Mouse (Mus musculus): ENCODE results near the gene Cgrrf1. TPM values are rescaled to one million over a fixed set of nuclear protein-coding genes. Genes with fewer than 3 reads are reported as not detected.
A peak's percentile ranks its signal among the peaks of the same experiment; 100 is the strongest.

The Cgrrf1 gene
- polyA plus RNA-seq, 1 experiment from 2014 or later = 35.0 TPM

DNA sequence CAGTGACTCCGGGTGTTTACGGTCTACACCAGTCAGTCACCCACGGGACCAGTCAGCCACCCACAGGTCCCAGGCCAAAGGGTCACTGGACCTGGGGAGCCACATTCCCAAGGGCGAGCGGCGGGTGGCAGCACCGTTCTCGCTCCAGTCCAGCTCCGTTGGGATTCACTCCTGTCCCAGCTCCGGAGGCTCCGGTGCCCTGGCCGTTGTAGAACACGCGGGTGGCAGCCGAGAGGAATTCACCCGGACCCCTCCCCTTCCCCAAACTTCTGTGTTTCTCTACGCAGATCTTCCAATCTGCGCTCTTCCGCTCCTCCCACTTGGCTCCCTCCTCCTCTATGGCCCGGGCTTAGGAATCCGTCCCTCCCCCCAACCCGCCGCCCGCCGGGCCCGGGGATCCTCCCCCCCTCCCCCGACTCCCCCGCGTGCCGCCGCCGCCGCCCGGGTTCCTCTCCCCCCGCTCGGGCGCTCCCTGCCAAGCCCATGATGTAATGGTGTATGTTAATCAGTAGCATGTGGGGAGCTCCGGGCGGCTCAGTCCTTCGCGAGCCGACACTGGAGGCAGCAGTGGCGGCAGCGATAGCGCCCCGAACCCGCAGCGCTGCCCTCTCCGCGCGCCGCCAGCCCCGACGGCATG, 50.6 kb downstream of the Cgrrf1 start, which contains the start of gene Samd4:
Samd4 (plus strand) TSS at position 424 of the 637 bp plus-strand sequence.
- H3K36me3 ChIP-seq (ENCODE audit: control insufficient read depth, insufficient read depth, low read length) = no peaks in the 10 kb centered on the region
- H3K4me3 ChIP-seq (ENCODE audit: low read depth, low read length) = peak within 1 kb of the TSS; percentile 65
- peak within 1 kb of the TSS; percentile 74 for H3K9ac ChIP-seq (ENCODE audit: low read depth, low read length)
- H3K4me1 ChIP-seq (replicated peaks; ENCODE audit: control insufficient read depth, insufficient read depth, low read length) = peaks cover 13% of the 10 kb centered on the region
- ATAC-seq (ENCODE audit: low FRiP score) (peak; percentile 72), DNase-seq (ENCODE audit: low spot score) (peak; percentile 78)
- H3K27me3 ChIP-seq (ENCODE audit: control insufficient read depth, insufficient read depth, low read length) = no peaks in the 10 kb centered on the region
- peak within 1 kb of the TSS; percentile 94 for H3K4me2 ChIP-seq (replicated peaks; ENCODE audit: low read depth, low read length)
- WGBS = under 1% methylated on average over 28 of the region's 54 CpGs
- H3K27ac ChIP-seq (ENCODE audit: low read depth, low read length) = peak within 1 kb of the TSS; percentile 67; the same call in 1 of the 2 replicates
- H3K9me3 ChIP-seq (ENCODE audit: control insufficient read depth, low read length) = no peaks in the 10 kb centered on the region

- H3K4me1 ChIP-seq (replicated peaks; ENCODE audit: control insufficient read depth, insufficient read depth, low read length) = peaks cover 13% of the 10 kb centered on the region
- no peaks in the 10 kb centered on the region for H3K9me3 ChIP-seq (ENCODE audit: control insufficient read depth, low read length)
- WGBS = under 1% methylated on average over 56 of the region's 70 CpGs
- H3K27me3 ChIP-seq (ENCODE audit: control insufficient read depth, insufficient read depth, low read length) = no peaks in the 10 kb centered on the region
- peak overlapping the region; percentile 65 for H3K4me3 ChIP-seq (ENCODE audit: low read depth, low read length)
- peak; percentile 38 for ATAC-seq (ENCODE audit: low FRiP score)
- peak overlapping the region; percentile 74 for H3K9ac ChIP-seq (ENCODE audit: low read depth, low read length)
- H3K27ac ChIP-seq (ENCODE audit: low read depth, low read length) = peak overlapping the region; percentile 67; the same call in 1 of the 2 replicates
- peak; percentile 76 for DNase-seq (ENCODE audit: low spot score)
- H3K4me2 ChIP-seq (replicated peaks; ENCODE audit: low read depth, low read length) = peak overlapping the region; percentile 94
- no peaks in the 10 kb centered on the region for H3K36me3 ChIP-seq (ENCODE audit: control insufficient read depth, insufficient read depth, low read length)
Observed at GRCm38 (mm10) chr14:46883068-46883870, 51.3 kb downstream of the Cgrrf1 start.

GRCm38 (mm10) chr14:46883871-46884441, 52.0 kb downstream of the Cgrrf1 start:
- peak; percentile 17; the same call in 1 of the 2 replicates for ATAC-seq (ENCODE audit: low FRiP score)
- Histone ChIP-seq H3K4me1 (replicated peaks; ENCODE audit: control insufficient read depth, insufficient read depth, low read length) (peaks cover 13% of the 10 kb centered on the region), H3K9ac (ENCODE audit: low read depth, low read length) (peak overlapping the region; percentile 67), H3K4me2 (replicated peaks; ENCODE audit: low read depth, low read length) (peak overlapping the region; percentile 94), H3K36me3 (ENCODE audit: control insufficient read depth, insufficient read depth, low read length) (no peaks in the 10 kb centered on the region), H3K27me3 (ENCODE audit: control insufficient read depth, insufficient read depth, low read length) (no peaks in the 10 kb centered on the region), H3K27ac (ENCODE audit: low read depth, low read length) (peak overlapping the region; percentile 82), H3K4me3 (ENCODE audit: low read depth, low read length) (peak overlapping the region; percentile 65), H3K9me3 (ENCODE audit: control insufficient read depth, low read length) (no peaks in the 10 kb centered on the region)
- DNase-seq (ENCODE audit: low spot score) = peak; percentile 68
- 1% methylated on average over 27 of the region's 29 CpGs for WGBS

DNA sequence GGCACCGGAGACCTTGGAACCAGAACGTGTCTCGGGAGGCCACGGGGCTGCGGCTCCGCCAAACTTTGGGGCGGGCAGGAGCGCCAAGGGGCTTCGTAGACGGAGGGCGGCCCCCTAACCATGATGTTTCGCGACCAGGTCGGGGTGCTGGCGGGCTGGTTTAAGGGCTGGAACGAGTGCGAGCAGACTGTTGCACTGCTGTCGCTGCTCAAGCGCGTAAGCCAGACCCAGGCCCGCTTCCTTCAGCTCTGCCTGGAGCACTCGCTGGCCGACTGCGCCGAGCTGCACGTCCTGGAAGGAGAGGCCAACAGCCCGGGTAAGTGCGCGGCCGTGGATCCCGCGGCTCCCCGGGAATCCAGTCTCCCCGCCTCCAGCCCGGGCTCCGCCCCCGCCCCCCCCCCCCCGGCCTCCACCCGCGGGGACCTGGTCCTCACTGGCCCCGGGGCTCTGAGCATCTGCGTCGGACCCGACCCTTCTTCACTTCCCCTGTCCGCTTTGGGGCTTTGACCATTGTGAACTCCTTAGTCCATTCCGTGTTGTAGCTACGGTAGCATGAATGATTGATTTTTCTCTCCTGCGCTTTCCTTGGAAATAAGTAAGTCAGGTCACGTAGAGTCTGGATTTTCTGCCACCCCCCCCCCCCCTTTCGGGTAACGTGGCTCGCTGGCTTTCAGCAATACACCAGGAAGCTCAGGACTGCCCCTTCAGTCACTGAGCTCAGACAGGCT, 52.9 kb downstream of the Cgrrf1 start:
- DNase-seq (ENCODE audit: low spot score) = peak; percentile 76
- Histone ChIP-seq H3K36me3 (ENCODE audit: control insufficient read depth, insufficient read depth, low read length) (no peaks in the 10 kb centered on the region), H3K9ac (ENCODE audit: low read depth, low read length) (peak overlapping the region; percentile 67), H3K4me3 (ENCODE audit: low read depth, low read length) (peak overlapping the region; percentile 65), H3K27ac (ENCODE audit: low read depth, low read length) (peak overlapping the region; percentile 82), H3K9me3 (ENCODE audit: control insufficient read depth, low read length) (no peaks in the 10 kb centered on the region), H3K27me3 (ENCODE audit: control insufficient read depth, insufficient read depth, low read length) (no peaks in the 10 kb centered on the region), H3K4me2 (replicated peaks; ENCODE audit: low read depth, low read length) (peak overlapping the region; percentile 94), H3K4me1 (replicated peaks; ENCODE audit: control insufficient read depth, insufficient read depth, low read length) (peaks cover 13% of the 10 kb centered on the region)
- peak; percentile 67 for ATAC-seq (ENCODE audit: low FRiP score)
- 0% methylated on average over 33 of the region's 52 CpGs for WGBS

DNA sequence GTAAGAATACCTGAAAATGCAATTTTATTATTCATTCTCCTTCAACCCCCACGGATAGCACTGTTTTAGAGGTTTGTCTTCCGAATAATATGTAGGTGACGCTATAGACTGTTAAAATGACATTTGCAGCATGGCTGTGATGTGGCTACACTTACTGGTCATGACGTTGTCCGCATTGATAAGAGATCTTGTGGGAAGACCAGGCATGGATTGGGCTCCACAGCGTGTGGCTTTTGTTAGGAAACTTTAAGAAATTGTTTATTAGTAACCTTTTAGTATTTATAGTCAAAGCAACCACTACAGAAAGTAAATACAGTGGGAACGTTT, 53.5 kb downstream of the Cgrrf1 start:
- Histone ChIP-seq H3K27ac (ENCODE audit: low read depth, low read length) (peak overlapping the region; percentile 82), H3K4me1 (replicated peaks; ENCODE audit: control insufficient read depth, insufficient read depth, low read length) (peaks cover 13% of the 10 kb centered on the region), H3K36me3 (ENCODE audit: control insufficient read depth, insufficient read depth, low read length) (no peaks in the 10 kb centered on the region), H3K4me2 (replicated peaks; ENCODE audit: low read depth, low read length) (peak overlapping the region; percentile 94), H3K27me3 (ENCODE audit: control insufficient read depth, insufficient read depth, low read length) (no peaks in the 10 kb centered on the region), H3K4me3 (ENCODE audit: low read depth, low read length) (peak overlapping the region; percentile 65), H3K9me3 (ENCODE audit: control insufficient read depth, low read length) (no peaks in the 10 kb centered on the region), H3K9ac (ENCODE audit: low read depth, low read length) (no peak overlapping the region)
- ATAC-seq (ENCODE audit: low FRiP score) (peak; percentile 12; the same call in 1 of the 2 replicates), DNase-seq (ENCODE audit: low spot score) (no peak)
- 3% methylated on average over 7 of the region's 7 CpGs for WGBS

DNA sequence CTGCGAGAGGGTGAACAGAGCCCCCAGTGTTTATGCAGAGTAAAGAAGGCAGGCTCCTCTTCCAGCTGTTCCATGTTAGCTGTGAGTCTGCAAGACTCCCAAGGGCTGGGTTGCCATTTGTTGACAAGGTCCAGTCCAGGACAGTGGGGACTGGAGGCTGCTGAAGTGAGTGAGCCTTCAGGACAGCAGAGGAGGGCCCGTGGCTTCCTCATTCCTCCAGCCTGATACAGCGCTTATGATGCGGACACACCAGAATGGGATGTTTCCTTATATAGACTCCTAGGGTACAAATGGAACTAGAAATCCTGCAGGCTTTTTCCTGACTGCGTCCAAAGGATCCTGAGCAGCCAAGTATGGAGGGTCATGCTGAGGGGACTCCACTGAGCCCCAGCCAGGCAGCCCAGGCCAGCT, 54.0 kb downstream of the Cgrrf1 start:
- no peaks in the 10 kb centered on the region for H3K27me3 ChIP-seq (ENCODE audit: control insufficient read depth, insufficient read depth, low read length)
- no peak overlapping the region for H3K27ac ChIP-seq (ENCODE audit: low read depth, low read length)
- H3K4me1 ChIP-seq (replicated peaks; ENCODE audit: control insufficient read depth, insufficient read depth, low read length) = peaks cover 13% of the 10 kb centered on the region
- ATAC-seq (ENCODE audit: low FRiP score) (no peak), DNase-seq (ENCODE audit: low spot score) (peak; percentile 38)
- 15% methylated on average over 5 of the region's 5 CpGs for WGBS
- no peaks in the 10 kb centered on the region for H3K36me3 ChIP-seq (ENCODE audit: control insufficient read depth, insufficient read depth, low read length)
- H3K4me3 ChIP-seq (ENCODE audit: low read depth, low read length) = peak overlapping the region; percentile 65
- no peaks in the 10 kb centered on the region for H3K9me3 ChIP-seq (ENCODE audit: control insufficient read depth, low read length)
- peak overlapping the region; percentile 34 for H3K9ac ChIP-seq (ENCODE audit: low read depth, low read length)
- H3K4me2 ChIP-seq (replicated peaks; ENCODE audit: low read depth, low read length) = peak overlapping the region; percentile 94

- Histone ChIP-seq H3K4me1 (replicated peaks; ENCODE audit: control insufficient read depth, insufficient read depth, low read length) (peaks cover 7% of the 10 kb centered on the region), H3K9ac (ENCODE audit: low read depth, low read length) (no peak overlapping the region), H3K27ac (ENCODE audit: low read depth, low read length) (no peak overlapping the region), H3K4me2 (replicated peaks; ENCODE audit: low read depth, low read length) (no peak overlapping the region), H3K9me3 (ENCODE audit: control insufficient read depth, low read length) (no peaks in the 10 kb centered on the region), H3K36me3 (ENCODE audit: control insufficient read depth, insufficient read depth, low read length) (no peaks in the 10 kb centered on the region), H3K27me3 (ENCODE audit: control insufficient read depth, insufficient read depth, low read length) (no peaks in the 10 kb centered on the region), H3K4me3 (ENCODE audit: low read depth, low read length) (no peak overlapping the region)
- WGBS = 94% methylated on average over 4 of the region's 4 CpGs
- ATAC-seq (ENCODE audit: low FRiP score) = no peak
- no peak for DNase-seq (ENCODE audit: low spot score)
Observed at GRCm38 (mm10) chr14:46889096-46889495, 57.2 kb downstream of the Cgrrf1 start.

DNA sequence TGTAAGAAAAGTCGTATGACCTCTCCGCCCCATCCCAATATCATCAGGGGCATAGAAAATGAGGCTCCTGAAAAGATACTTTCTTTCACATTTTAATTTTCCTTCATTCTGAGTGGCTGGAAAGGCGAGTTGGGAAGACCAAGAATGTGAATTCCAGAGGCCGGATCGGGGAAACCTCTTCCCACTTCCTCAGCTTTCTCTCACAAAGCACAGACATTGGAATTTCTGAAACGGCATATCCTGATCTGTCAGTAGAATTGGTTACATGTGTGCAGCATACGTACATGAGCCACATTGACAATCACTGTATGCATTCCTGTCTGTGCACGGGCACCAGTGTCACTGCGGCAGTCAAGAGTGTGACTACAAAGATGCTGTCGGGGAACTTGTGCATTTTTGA, 62.0 kb downstream of the Cgrrf1 start:
- H3K36me3 ChIP-seq (ENCODE audit: control insufficient read depth, insufficient read depth, low read length) = no peaks in the 10 kb centered on the region
- no peak overlapping the region for H3K4me3 ChIP-seq (ENCODE audit: low read depth, low read length)
- DNase-seq (ENCODE audit: low spot score) (no peak), ATAC-seq (ENCODE audit: low FRiP score) (no peak)
- H3K4me1 ChIP-seq (replicated peaks; ENCODE audit: control insufficient read depth, insufficient read depth, low read length) = no peaks in the 10 kb centered on the region
- H3K4me2 ChIP-seq (replicated peaks; ENCODE audit: low read depth, low read length) = no peak overlapping the region
- no peak overlapping the region for H3K9ac ChIP-seq (ENCODE audit: low read depth, low read length)
- 84% methylated on average over 10 of the region's 10 CpGs for WGBS
- H3K9me3 ChIP-seq (ENCODE audit: control insufficient read depth, low read length) = no peaks in the 10 kb centered on the region
- no peak overlapping the region for H3K27ac ChIP-seq (ENCODE audit: low read depth, low read length)
- H3K27me3 ChIP-seq (ENCODE audit: control insufficient read depth, insufficient read depth, low read length) = no peaks in the 10 kb centered on the region
